Comparison of ENCODE assay signal across 31 mouse cellular contexts in the genomic region with DNA sequence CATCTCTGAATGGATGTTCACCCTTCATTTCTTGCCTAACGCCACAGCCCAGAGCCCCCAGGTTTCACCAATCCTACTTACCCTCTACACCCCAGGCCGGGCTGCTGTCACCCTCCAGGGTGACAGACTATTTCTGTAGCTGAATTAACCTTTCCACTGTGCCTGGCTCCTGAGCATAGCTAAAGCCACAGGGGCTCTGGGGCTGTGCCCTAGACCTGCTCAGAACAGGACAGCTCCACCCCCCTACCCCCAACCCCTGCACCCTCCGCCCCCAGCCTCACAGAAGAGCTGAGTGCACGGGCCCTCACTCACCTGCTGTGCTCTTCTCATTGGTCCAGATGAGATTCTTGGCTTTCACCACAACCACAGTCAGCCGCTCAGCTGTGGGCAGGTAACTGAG. TPM values are rescaled to one million over a fixed set of nuclear protein-coding genes. Genes with fewer than 3 reads are reported as not detected.
DNase-seq lines count a peak whose midpoint lies in the region; ATAC-seq and TF ChIP-seq lines count a peak whose summit lies in the region.
"Had no signal": no experiment of that assay in that cellular context is flagged by ENCODE, and none has a peak within 500 bp of the region (broad histone marks: within the 10 kb centered on the region; RNA-seq: fewer than 3 reads in every experiment).

No protein-coding gene starts in this region.

- no peak for ATAC-seq in heart, embryonic 12.5 days (ENCODE audit: insufficient number of reproducible peaks, low FRiP score)
- no peak for ATAC-seq in forebrain, embryonic 15.5 days (replicated peaks)
- ATAC-seq: forebrain, embryonic 13.5 days; hindbrain, embryonic 16.5 days; intestine, postnatal 0 days; midbrain, embryonic 13.5 days had no signal

- TF ChIP-seq CTCF in layer of hippocampus, adult 2 months (conservative IDR thresholded peaks at IDR 0.05), result no peak
- TF ChIP-seq CTCF in E14TG2a.4 (conservative IDR thresholded peaks at IDR 0.05; ENCODE audit: low read length), result no peak

- 25% methylated on average over 5 of the region's 5 CpGs for WGBS in heart, embryonic 10.5 days
- 33% methylated on average over 5 of the region's 5 CpGs for WGBS in heart, embryonic 12.5 days
- WGBS in forebrain, embryonic 15.5 days, result 14% methylated on average over 5 of the region's 5 CpGs

- H3K36me3 ChIP-seq in heart, embryonic 10.5 days, result no peaks in the 10 kb centered on the region
- 0 out of 2 replicates have a peak, but pooled peaks cover 2% of the 10 kb centered on the region for H3K36me3 ChIP-seq in heart, embryonic 12.5 days
- 0 out of 2 replicates have a peak, but pooled peaks cover 7% of the 10 kb centered on the region for H3K36me3 ChIP-seq in E14TG2a.4 (ENCODE audit: insufficient read depth, low read length)
- H3K36me3 ChIP-seq in forebrain, embryonic 15.5 days, result no peaks in the 10 kb centered on the region
- H3K36me3 ChIP-seq: lung, embryonic 15.5 days; midbrain, embryonic 13.5 days had no signal

- no peaks in the 10 kb centered on the region for H3K27me3 ChIP-seq in heart, embryonic 10.5 days (ENCODE audit: insufficient read depth, poor library complexity, severe bottlenecking)
- H3K27me3 ChIP-seq in heart, embryonic 12.5 days (replicated peaks), result 0 out of 2 replicates have a peak, but pooled peaks cover 4% of the 10 kb centered on the region
- H3K27me3 ChIP-seq in E14TG2a.4 (ENCODE audit: insufficient read depth, low read length), result peaks cover 9% of the 10 kb centered on the region
- no peaks in the 10 kb centered on the region for H3K27me3 ChIP-seq in forebrain, embryonic 15.5 days
- H3K27me3 ChIP-seq: lung, embryonic 15.5 days; midbrain, embryonic 13.5 days had no signal

- DNase-seq in heart, embryonic 10.5 days (ENCODE audit: low spot score), result no peak
- DNase-seq in layer of hippocampus, adult 2 months (ENCODE audit: low spot score in 2 of 2), result no peak
- no peak for DNase-seq in layer of hippocampus, adult 8-10 months (ENCODE audit: low spot score in 2 of 2)
- peak; percentile 44 for DNase-seq in ZHBTc4 (ENCODE audit: low read depth, low spot score)
- no peak for DNase-seq in heart, postnatal 14 days
- DNase-seq: adrenal gland, postnatal 10 days; gastrocnemius, adult 2 months; heart, postnatal 10 days; kidney, postnatal 4 days; lung, postnatal 36 days; thymus, postnatal 36 days had no signal

- H3K9ac ChIP-seq in heart, embryonic 12.5 days, result no peak overlapping the region
- no peak overlapping the region for H3K9ac ChIP-seq in forebrain, embryonic 15.5 days (replicated peaks)
- H3K9ac ChIP-seq: forebrain, embryonic 13.5 days; liver, embryonic 14.5 days; lung, embryonic 15.5 days; midbrain, embryonic 13.5 days had no signal

- no peaks in the 10 kb centered on the region for H3K9me3 ChIP-seq in heart, embryonic 10.5 days
- H3K9me3 ChIP-seq in heart, embryonic 12.5 days (replicated peaks), result no peaks in the 10 kb centered on the region
- H3K9me3 ChIP-seq in E14TG2a.4 (ENCODE audit: low read length), result no peaks in the 10 kb centered on the region
- no peaks in the 10 kb centered on the region for H3K9me3 ChIP-seq in forebrain, embryonic 15.5 days
- H3K9me3 ChIP-seq: forebrain, embryonic 13.5 days; lung, embryonic 15.5 days; megakaryocyte, embryonic 14.5 days; midbrain, embryonic 13.5 days had no signal

- intact Hi-C loops in heart, postnatal 14 days (cut with DNase I), result no loop called here

- H3K4me1 ChIP-seq in heart, embryonic 10.5 days, result peaks cover 11% of the 10 kb centered on the region
- no peaks in the 10 kb centered on the region for H3K4me1 ChIP-seq in heart, embryonic 12.5 days (replicated peaks)
- H3K4me1 ChIP-seq in E14TG2a.4 (replicated peaks; ENCODE audit: low read depth, low read length), result peaks cover 33% of the 10 kb centered on the region
- peaks cover 7% of the 10 kb centered on the region; the same call in 1 of the 2 replicates for H3K4me1 ChIP-seq in forebrain, embryonic 15.5 days
- H3K4me1 ChIP-seq: forebrain, embryonic 13.5 days had no signal

- no peak overlapping the region for H3K4me3 ChIP-seq in heart, embryonic 10.5 days
- no peak overlapping the region for H3K4me3 ChIP-seq in heart, embryonic 12.5 days
- no peak overlapping the region for H3K4me3 ChIP-seq in layer of hippocampus, adult 2 months
- 0 out of 2 replicates have a peak overlapping the region, but pooled peaks have one; percentile 7 for H3K4me3 ChIP-seq in E14TG2a.4 (replicated peaks; ENCODE audit: low read length)
- H3K4me3 ChIP-seq in forebrain, embryonic 15.5 days, result no peak overlapping the region
- H3K4me3 ChIP-seq: forebrain, embryonic 13.5 days; gastrocnemius, adult 2 months; lung, embryonic 15.5 days; megakaryocyte, embryonic 14.5 days; midbrain, embryonic 13.5 days had no signal

- 0 out of 2 replicates have a peak overlapping the region, but pooled peaks have one; percentile 36 for H3K27ac ChIP-seq in heart, embryonic 10.5 days
- H3K27ac ChIP-seq in heart, embryonic 12.5 days (ENCODE audit: poor library complexity, severe bottlenecking), result no peak overlapping the region
- H3K27ac ChIP-seq in layer of hippocampus, adult 2 months, result 0 out of 2 replicates have a peak overlapping the region, but pooled peaks have one; percentile 40
- no peak overlapping the region for H3K27ac ChIP-seq in forebrain, embryonic 15.5 days (replicated peaks)
- H3K27ac ChIP-seq: forebrain, embryonic 13.5 days; gastrocnemius, adult 2 months; liver, embryonic 14.5 days; lung, embryonic 15.5 days; midbrain, embryonic 13.5 days had no signal

- no peak overlapping the region for H3K4me2 ChIP-seq in heart, embryonic 12.5 days
- H3K4me2 ChIP-seq in forebrain, embryonic 15.5 days (replicated peaks), result no peak overlapping the region
- H3K4me2 ChIP-seq: forebrain, embryonic 13.5 days; lung, embryonic 15.5 days; midbrain, embryonic 13.5 days had no signal

RNA-seq across cellular contexts. Expression of gene Rhod, which starts 12.7 kb away (rescaled TPM):
- 24.3 and 28.9 TPM in 2 replicates for polyA plus RNA-seq in heart, embryonic 10.5 days (2016; fragmentation: Nextera tagmentation; extraction: Ambion mirVana)
- polyA plus RNA-seq in heart, embryonic 12.5 days (2016; fragmentation: Nextera tagmentation; extraction: Ambion mirVana), result 23.8 and 25.6 TPM in 2 replicates
- 1 to 10 TPM in 1 of 2 experiments, under 1 TPM in 1; 0.82 to 1.0 TPM for total RNA-seq in layer of hippocampus, adult 2 months (2021)
- 1 to 10 TPM in 1 of 4 experiments, under 1 TPM in 3; 0.74 to 1.1 (median 0.85) TPM for total RNA-seq in layer of hippocampus, adult 8-10 months (2022)
- polyA plus RNA-seq in forebrain, embryonic 15.5 days (2015; fragmentation: Nextera tagmentation; extraction: Ambion mirVana), result 5.1 and 5.6 TPM in 2 replicates
- 1 to 10 TPM; 5.9 to 6.6 TPM for total RNA-seq in heart, postnatal 14 days (2021)
- total RNA-seq: MEL; monocyte, adult 5-6 weeks had no signal

RNA-seq across cellular contexts. Expression of gene Syt12, which starts 25.3 kb away (rescaled TPM):
- 0.89 and 0.97 TPM in 2 replicates for polyA plus RNA-seq in heart, embryonic 10.5 days (2016; fragmentation: Nextera tagmentation; extraction: Ambion mirVana)
- polyA plus RNA-seq in heart, embryonic 12.5 days (2016; fragmentation: Nextera tagmentation; extraction: Ambion mirVana), result 1.3 TPM in 2 replicates
- 10 to 100 TPM; 28.9 to 31.6 TPM for total RNA-seq in layer of hippocampus, adult 2 months (2021)
- 10 to 100 TPM; 29.2 to 31.3 (median 30.2) TPM for total RNA-seq in layer of hippocampus, adult 8-10 months (2022)
- polyA plus RNA-seq in forebrain, embryonic 15.5 days (2015; fragmentation: Nextera tagmentation; extraction: Ambion mirVana), result 1.5 and 1.8 TPM in 2 replicates
- total RNA-seq in heart, postnatal 14 days (2021), result 1 to 10 TPM; 1.8 to 5.0 TPM
- total RNA-seq: MEL; monocyte, adult 5-6 weeks had no signal

RNA-seq across cellular contexts. Expression of gene 2010003K11Rik, which starts 46.4 kb away (rescaled TPM):
- not detected in 2 replicates for polyA plus RNA-seq in heart, embryonic 10.5 days (2016; fragmentation: Nextera tagmentation; extraction: Ambion mirVana)
- polyA plus RNA-seq in heart, embryonic 12.5 days (2016; fragmentation: Nextera tagmentation; extraction: Ambion mirVana), result not detected in 2 replicates
- total RNA-seq in layer of hippocampus, adult 2 months (2021), result not detected
- not detected for total RNA-seq in layer of hippocampus, adult 8-10 months (2022)
- polyA plus RNA-seq in forebrain, embryonic 15.5 days (2015; fragmentation: Nextera tagmentation; extraction: Ambion mirVana), result not detected in 2 replicates
- under 1 TPM in 1 of 2 experiments, not detected in 1; 0.48 TPM for total RNA-seq in heart, postnatal 14 days (2021)
- total RNA-seq: gastrocnemius, adult 2 months; layer of hippocampus, postnatal 10 days; left cerebral cortex, adult 8-10 months; MEL; monocyte, adult 5-6 weeks had no signal
- polyA plus RNA-seq: embryonic facial prominence, embryonic 14.5 days; forebrain, embryonic 13.5 days; frontal cortex, adult 2 months; hindbrain, embryonic 16.5 days; limb, embryonic 11.5 days; lung, embryonic 15.5 days; midbrain, embryonic 13.5 days; neural tube, embryonic 11.5 days; spleen, adult 2 months; stomach, embryonic 14.5 days had no signal

RNA-seq across cellular contexts. Expression of gene Kdm2a, which starts 53.9 kb away (rescaled TPM):
- polyA plus RNA-seq in heart, embryonic 10.5 days (2016; fragmentation: Nextera tagmentation; extraction: Ambion mirVana), result 52.3 and 53.6 TPM in 2 replicates
- 50.9 and 57.7 TPM in 2 replicates for polyA plus RNA-seq in heart, embryonic 12.5 days (2016; fragmentation: Nextera tagmentation; extraction: Ambion mirVana)
- 10 to 100 TPM; 77.5 to 87.8 TPM for total RNA-seq in layer of hippocampus, adult 2 months (2021)
- 10 to 100 TPM; 79.2 to 87.3 (median 84.4) TPM for total RNA-seq in layer of hippocampus, adult 8-10 months (2022)
- polyA plus RNA-seq in forebrain, embryonic 15.5 days (2015; fragmentation: Nextera tagmentation; extraction: Ambion mirVana), result 40.3 and 43.3 TPM in 2 replicates
- 10 to 100 TPM; 47.6 to 49.5 TPM for total RNA-seq in heart, postnatal 14 days (2021)

RNA-seq across cellular contexts. Expression of gene Pcx, which starts 58.3 kb away (rescaled TPM):
- 21.4 and 25.3 TPM in 2 replicates for polyA plus RNA-seq in heart, embryonic 10.5 days (2016; fragmentation: Nextera tagmentation; extraction: Ambion mirVana)
- 15.9 and 16.6 TPM in 2 replicates for polyA plus RNA-seq in heart, embryonic 12.5 days (2016; fragmentation: Nextera tagmentation; extraction: Ambion mirVana)
- 10 to 100 TPM; 64.1 to 76.0 TPM for total RNA-seq in layer of hippocampus, adult 2 months (2021)
- 10 to 100 TPM; 64.5 to 72.7 (median 68.1) TPM for total RNA-seq in layer of hippocampus, adult 8-10 months (2022)
- polyA plus RNA-seq in forebrain, embryonic 15.5 days (2015; fragmentation: Nextera tagmentation; extraction: Ambion mirVana), result 26.8 and 28.4 TPM in 2 replicates
- 10 to 100 TPM in 1 of 2 experiments, 1 to 10 TPM in 1; 6.4 to 21.2 TPM for total RNA-seq in heart, postnatal 14 days (2021)
- total RNA-seq: monocyte, adult 5-6 weeks had no signal

Comparison
In these comparisons a context has a peak if more than half of its experiments do, and no peak if none do; other contexts are left out.
1. H3K27ac ChIP-seq: peak in heart, embryonic 10.5 days (single experiment) and layer of hippocampus, adult 2 months (single experiment); none in heart, embryonic 12.5 days (single experiment) and forebrain, embryonic 15.5 days (single experiment).
2. RNA of gene Syt12, which starts 25.3 kb away (total RNA-seq): 28.9 to 31.6 TPM in layer of hippocampus, adult 2 months and 29.2 to 31.3 TPM in layer of hippocampus, adult 8-10 months; 1.8 to 5.0 TPM in heart, postnatal 14 days; every median in the first group is over 4 times any median in the second.